Mouse (Mus musculus) central nervous system, embryonic 14 days (tissue): ENCODE results near the gene BC049730. TPM values are rescaled to one million over a fixed set of nuclear protein-coding genes. Genes with fewer than 3 reads are reported as not detected.

Experiments
- polyA plus RNA-seq: library from polyadenylated mRNA; depleted of rRNA; stranded (reverse); fragments of >200 nt; gene quantifications from 2 replicates; pipeline ENCODE4 v1.2.3, GENCODE M21; 2012; rRNA removed

Gene BC049730
- polyA plus RNA-seq, result not detected in 2 replicates

GRCm38 (mm10) chr7:24708832-24709292 is at the start of gene BC049730:
BC049730 (plus strand) TSS chr7:24709242.

GRCm38 (mm10) chr7:24676575-24676974 is 32.5 kb upstream of the BC049730 start, which contains the start of gene Tex101:
Tex101 (minus strand) TSS chr7:24676675.

GRCm38 (mm10) chr7:24726808-24727207 is 17.8 kb downstream of the BC049730 start, which contains the start of gene Gm4763:
Gm4763 (minus strand) TSS chr7:24726908.

GRCm38 (mm10) chr7:24760211-24760610 is 51.2 kb downstream of the BC049730 start, which contains the start of gene Cd177:
Cd177 (minus strand) TSS chr7:24760311.

Other genes starting within 250 kb of the BC049730 start
- 2.0 and 3.5 TPM in 2 replicates for gene Plaur, start 246.8 kb upstream of the BC049730 start, polyA plus RNA-seq
- gene Cadm4, start 227.2 kb upstream of the BC049730 start, polyA plus RNA-seq, result 219 and 267 TPM in 2 replicates
- gene Zfp428, start 202.2 kb upstream of the BC049730 start, polyA plus RNA-seq, result 237 and 300 TPM in 2 replicates
- not detected in 2 replicates for gene AC161166.1, start 196.8 kb upstream of the BC049730 start, polyA plus RNA-seq
- 40.1 and 42.5 TPM in 2 replicates for gene Irgq, start 178.6 kb upstream of the BC049730 start, polyA plus RNA-seq
- 0.15 and 0.32 TPM in 2 replicates for gene Pinlyp, start 163.1 kb upstream of the BC049730 start, polyA plus RNA-seq
- 87.2 and 95.1 TPM in 2 replicates for gene Xrcc1, start 163.0 kb upstream of the BC049730 start, polyA plus RNA-seq
- gene Ethe1, start 121.7 kb upstream of the BC049730 start, polyA plus RNA-seq, result 15.3 and 15.7 TPM in 2 replicates
- 4.1 and 5.7 TPM in 2 replicates for gene Zfp575, start 121.6 kb upstream of the BC049730 start, polyA plus RNA-seq
- gene Phldb3, start 98.5 kb upstream of the BC049730 start, polyA plus RNA-seq, result 0.17 and 0.85 TPM in 2 replicates
- 0.15 and 2.2 TPM in 2 replicates for gene Lypd3, start 72.7 kb upstream of the BC049730 start, polyA plus RNA-seq
- gene Tex101, start 32.6 kb upstream of the BC049730 start, polyA plus RNA-seq, result not detected in 2 replicates
- gene Gm4763, start 17.7 kb downstream of the BC049730 start, polyA plus RNA-seq, result not detected in 2 replicates
- 0.20 and 0.22 TPM in 2 replicates for gene Cd177, start 51.1 kb downstream of the BC049730 start, polyA plus RNA-seq
- gene Ceacam10, start 68.0 kb downstream of the BC049730 start, polyA plus RNA-seq, result 0.14 and 0.45 TPM in 2 replicates
- gene Gm9844, start 153.0 kb downstream of the BC049730 start, polyA plus RNA-seq, result 33.7 and 39.2 TPM in 2 replicates
- gene Lypd4, start 160.7 kb downstream of the BC049730 start, polyA plus RNA-seq, result 0.05 TPM in 1 of 2 replicates, not detected in the other
- gene Dmrtc2, start 160.8 kb downstream of the BC049730 start, polyA plus RNA-seq, result 0.08 and 0.16 TPM in 2 replicates
- gene Rps19, start 175.1 kb downstream of the BC049730 start, polyA plus RNA-seq, result 801 and 813 TPM in 2 replicates
- gene Cd79a, start 188.1 kb downstream of the BC049730 start, polyA plus RNA-seq, result 0.44 and 0.59 TPM in 2 replicates
- 188 and 209 TPM in 2 replicates for gene Arhgef1, start 193.7 kb downstream of the BC049730 start, polyA plus RNA-seq
- gene Gm4881, start 235.3 kb downstream of the BC049730 start, polyA plus RNA-seq, result 5.2 and 8.5 TPM in 2 replicates